ENCODE assay signal across 8 mouse cellular contexts in the genomic region with DNA sequence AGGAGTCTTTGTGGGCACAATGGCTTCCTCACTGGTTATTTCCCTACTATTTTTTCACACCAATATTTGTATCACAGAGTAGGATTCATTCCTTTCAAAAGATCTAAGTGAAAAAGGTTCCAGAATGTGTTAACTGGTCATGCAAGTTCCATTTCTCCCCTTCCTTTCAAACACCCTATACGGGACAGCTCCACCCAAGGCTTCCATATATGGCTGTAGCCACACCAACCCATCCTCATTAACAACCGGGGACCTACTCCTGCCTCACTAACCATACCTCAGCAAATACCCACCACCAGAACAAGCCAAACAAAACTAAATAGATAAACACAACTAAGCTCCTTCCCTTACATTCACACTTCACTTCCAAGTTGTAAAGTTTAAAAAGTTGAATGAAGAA. TPM values are rescaled to one million over a fixed set of nuclear protein-coding genes. Genes with fewer than 3 reads are reported as not detected.
DNase-seq lines count a peak whose midpoint lies in the region; ATAC-seq and TF ChIP-seq lines count a peak whose summit lies in the region.

No protein-coding gene starts in this region.

- H3K36me3 ChIP-seq in lung, embryonic 14.5 days (ENCODE audit: insufficient read depth), result peaks cover 40% of the 10 kb centered on the region
- peaks cover 32% of the 10 kb centered on the region for H3K36me3 ChIP-seq in embryonic facial prominence, embryonic 14.5 days (ENCODE audit: control insufficient read depth, insufficient read depth, low read length)
- peaks cover 46% of the 10 kb centered on the region for H3K36me3 ChIP-seq in limb, embryonic 10.5 days
- H3K36me3 ChIP-seq in neural tube, embryonic 15.5 days, result peaks cover 13% of the 10 kb centered on the region

- peak overlapping the region; percentile 80 for H3K4me2 ChIP-seq in lung, embryonic 14.5 days
- H3K4me2 ChIP-seq in embryonic facial prominence, embryonic 14.5 days (ENCODE audit: low read depth, low read length), result peak overlapping the region; percentile 88
- peak overlapping the region; percentile 71 for H3K4me2 ChIP-seq in neural tube, embryonic 15.5 days

- H3K4me1 ChIP-seq in lung, embryonic 14.5 days (ENCODE audit: insufficient read depth), result peaks cover 12% of the 10 kb centered on the region
- H3K4me1 ChIP-seq in embryonic facial prominence, embryonic 14.5 days (ENCODE audit: control insufficient read depth, insufficient read depth, low read length), result peaks cover 22% of the 10 kb centered on the region
- H3K4me1 ChIP-seq in limb, embryonic 10.5 days, result peaks cover 21% of the 10 kb centered on the region
- peaks cover 28% of the 10 kb centered on the region for H3K4me1 ChIP-seq in neural tube, embryonic 15.5 days

- WGBS in lung, embryonic 14.5 days, result 1% methylated on average over 2 of the region's 2 CpGs
- 5% methylated on average over 2 of the region's 2 CpGs for WGBS in embryonic facial prominence, embryonic 14.5 days
- 26% methylated on average over 2 of the region's 2 CpGs for WGBS in limb, embryonic 10.5 days
- WGBS in neural tube, embryonic 15.5 days, result 7% methylated on average over 2 of the region's 2 CpGs

- ATAC-seq in lung, embryonic 14.5 days (ENCODE audit: insufficient read depth), result no peak
- ATAC-seq in embryonic facial prominence, embryonic 14.5 days (ENCODE audit: low read depth), result no peak
- ATAC-seq in neural tube, embryonic 15.5 days (ENCODE audit: low FRiP score), result no peak

- no peak overlapping the region for H3K27ac ChIP-seq in lung, embryonic 14.5 days (ENCODE audit: low read depth)
- H3K27ac ChIP-seq in embryonic facial prominence, embryonic 14.5 days (replicated peaks; ENCODE audit: low read depth, low read length), result no peak overlapping the region
- H3K27ac ChIP-seq in limb, embryonic 10.5 days, result no peak overlapping the region
- no peak overlapping the region for H3K27ac ChIP-seq in neural tube, embryonic 15.5 days (replicated peaks)

- no peak overlapping the region; the same call in 1 of the 2 replicates for H3K9ac ChIP-seq in lung, embryonic 14.5 days
- H3K9ac ChIP-seq in embryonic facial prominence, embryonic 14.5 days (ENCODE audit: low read depth, low read length), result peak overlapping the region; percentile 8; the same call in 1 of the 2 replicates
- H3K9ac ChIP-seq in neural tube, embryonic 15.5 days (replicated peaks), result no peak overlapping the region

- no peaks in the 10 kb centered on the region; the same call in 1 of the 2 replicates for H3K9me3 ChIP-seq in lung, embryonic 14.5 days (ENCODE audit: low read depth, low read length)
- H3K9me3 ChIP-seq in embryonic facial prominence, embryonic 14.5 days (ENCODE audit: control insufficient read depth, low read length), result no peaks in the 10 kb centered on the region; the same call in 1 of the 2 replicates
- H3K9me3 ChIP-seq in limb, embryonic 10.5 days (replicated peaks), result no peaks in the 10 kb centered on the region
- H3K9me3 ChIP-seq in neural tube, embryonic 15.5 days (replicated peaks), result no peaks in the 10 kb centered on the region

- H3K27me3 ChIP-seq in lung, embryonic 14.5 days (ENCODE audit: insufficient read depth, low read length), result no peaks in the 10 kb centered on the region
- no peaks in the 10 kb centered on the region for H3K27me3 ChIP-seq in embryonic facial prominence, embryonic 14.5 days (replicated peaks; ENCODE audit: control insufficient read depth, insufficient read depth, low read length)
- H3K27me3 ChIP-seq in limb, embryonic 10.5 days (ENCODE audit: low read depth, poor library complexity, severe bottlenecking), result no peaks in the 10 kb centered on the region
- no peaks in the 10 kb centered on the region for H3K27me3 ChIP-seq in neural tube, embryonic 15.5 days (replicated peaks)

- DNase-seq in lung, embryonic 14.5 days, result peak; percentile 22
- DNase-seq in lung, postnatal 25 days (ENCODE audit: low spot score), result no peak
- DNase-seq in embryonic facial prominence, embryonic 14.5 days (ENCODE audit: low spot score), result peak; percentile 11
- no peak for DNase-seq in limb, embryonic 10.5 days (ENCODE audit: low spot score)
- no peak for DNase-seq in right cerebral cortex, postnatal 36 days (ENCODE audit: low spot score in 2 of 2)
- no peak for DNase-seq in gastrocnemius, postnatal 36 days
- no peak for DNase-seq in cerebellum, adult 11-12 months

- TF ChIP-seq CTCF in lung, embryonic 14.5 days (IDR thresholded peaks at IDR 0.05; ENCODE audit: low read depth), result no peak

- H3K4me3 ChIP-seq in lung, embryonic 14.5 days (ENCODE audit: low read depth, low read length), result peak overlapping the region; percentile 82
- peak overlapping the region; percentile 89 for H3K4me3 ChIP-seq in embryonic facial prominence, embryonic 14.5 days (ENCODE audit: low read depth, low read length)
- H3K4me3 ChIP-seq in limb, embryonic 10.5 days, result peak overlapping the region; percentile 88
- peak overlapping the region; percentile 68 for H3K4me3 ChIP-seq in neural tube, embryonic 15.5 days (replicated peaks)

- intact Hi-C loops in gastrocnemius, postnatal 36 days (cut with DNase I), result loop anchor here (5.0 kb wide), 1 partner anchor 171 kb away; no protein-coding TSS in a partner anchor

RNA-seq across cellular contexts. Expression of gene Kdm3a, which starts 1.6 kb away (rescaled TPM):
- polyA plus RNA-seq in lung, embryonic 14.5 days (2014; fragmentation: Nextera tagmentation; extraction: Ambion mirVana), result 38.7 and 43.8 TPM in 2 replicates
- 27.7 and 34.9 TPM in 2 replicates for polyA plus RNA-seq in embryonic facial prominence, embryonic 14.5 days (2014; fragmentation: Nextera tagmentation; extraction: Ambion mirVana)
- polyA plus RNA-seq in limb, embryonic 10.5 days (2016; fragmentation: Nextera tagmentation; extraction: Ambion mirVana), result 55.7 and 69.4 TPM in 2 replicates
- polyA plus RNA-seq in neural tube, embryonic 15.5 days (2015; fragmentation: Nextera tagmentation; extraction: Ambion mirVana), result 28.3 and 32.4 TPM in 2 replicates
- total RNA-seq in gastrocnemius, postnatal 36 days (2021), result 10 to 100 TPM; 11.3 to 13.7 TPM

Comparison
In these comparisons a context has a peak if more than half of its experiments do, and no peak if none do; other contexts are left out.
1. DNase-seq: peak in lung, embryonic 14.5 days (single experiment) and embryonic facial prominence, embryonic 14.5 days (single experiment); none in lung, postnatal 25 days (single experiment), limb, embryonic 10.5 days (single experiment), right cerebral cortex, postnatal 36 days (0 of 2), gastrocnemius, postnatal 36 days (0 of 2) and cerebellum, adult 11-12 months (single experiment).
2. Peak in every context shown above with its lines, with median percentiles within 50 percentile points of each other: H3K4me2 ChIP-seq and H3K4me3 ChIP-seq.